In genomic region chr16:95935495-95935961, GRCm38 (mm10) we compare ENCODE assay signal across 13 mouse cellular contexts. TPM values are rescaled to one million over a fixed set of nuclear protein-coding genes. Genes with fewer than 3 reads are reported as not detected.
A peak's percentile ranks its signal among the peaks of the same experiment; 100 is the strongest.
DNase-seq lines count a peak whose midpoint lies in the region; ATAC-seq lines count a peak whose summit lies in the region.
"Had no signal": no experiment of that assay in that cellular context is flagged by ENCODE, and none has a peak within 500 bp of the region (broad histone marks: within the 10 kb centered on the region; RNA-seq: fewer than 3 reads in every experiment).

No protein-coding gene starts in this region.

- H3K27me3 ChIP-seq in liver, embryonic 12.5 days (replicated peaks), result no peaks in the 10 kb centered on the region
- H3K27me3 ChIP-seq in stomach, embryonic 15.5 days (replicated peaks), result no peaks in the 10 kb centered on the region
- H3K27me3 ChIP-seq in forebrain, embryonic 14.5 days (replicated peaks; ENCODE audit: control insufficient read depth, insufficient read depth, low read length), result no peaks in the 10 kb centered on the region
- H3K27me3 ChIP-seq: neural tube, embryonic 12.5 days had no signal

- no peak overlapping the region for H3K27ac ChIP-seq in liver, embryonic 12.5 days
- H3K27ac ChIP-seq in stomach, embryonic 15.5 days, result no peak overlapping the region
- H3K27ac ChIP-seq in forebrain, embryonic 14.5 days (ENCODE audit: low read depth, low read length), result no peak overlapping the region
- H3K27ac ChIP-seq: liver, embryonic 14.5 days; neural tube, embryonic 12.5 days had no signal

- no peaks in the 10 kb centered on the region for H3K4me1 ChIP-seq in liver, embryonic 12.5 days
- no peaks in the 10 kb centered on the region for H3K4me1 ChIP-seq in stomach, embryonic 15.5 days
- H3K4me1 ChIP-seq in forebrain, embryonic 14.5 days (ENCODE audit: control insufficient read depth, insufficient read depth, low read length), result no peaks in the 10 kb centered on the region
- H3K4me1 ChIP-seq: neural tube, embryonic 12.5 days had no signal

- DNase-seq in adrenal gland, adult (ENCODE audit: inconsistent age in 2 of 2, low spot score in 1 of 2), result peak; percentile 17 to 46
- no peak for DNase-seq in adrenal gland, adult 18-20 months (ENCODE audit: low spot score in 2 of 2)
- no peak for DNase-seq in liver
- DNase-seq in kidney, adult 9 months, result peak; percentile 11
- no peak for DNase-seq in frontal cortex, postnatal 36 days (ENCODE audit: low spot score in 2 of 2)
- no peak for DNase-seq in forebrain, embryonic 14.5 days (ENCODE audit: low spot score)
- DNase-seq: cerebellum, postnatal 36 days; retina, postnatal 1 day had no signal

- ATAC-seq in liver, embryonic 12.5 days, result peak; percentile 37; the same call in 1 of the 2 replicates
- 0 out of 2 replicates have a peak, but pooled peaks have one; percentile 42 for ATAC-seq in stomach, embryonic 15.5 days (ENCODE audit: insufficient read depth, low FRiP score, low read depth)
- no peak for ATAC-seq in forebrain, embryonic 14.5 days
- ATAC-seq: inflammation-experienced regulatory T-cells, adult 6 months had no signal

- H3K4me2 ChIP-seq in liver, embryonic 12.5 days, result no peak overlapping the region
- H3K4me2 ChIP-seq in stomach, embryonic 15.5 days, result no peak overlapping the region
- no peak overlapping the region for H3K4me2 ChIP-seq in forebrain, embryonic 14.5 days (ENCODE audit: low read length)
- H3K4me2 ChIP-seq: neural tube, embryonic 12.5 days had no signal

- 27% methylated on average over 6 of the region's 6 CpGs for WGBS in liver, embryonic 12.5 days (ENCODE audit: insufficient replicate concordance)
- 29% methylated on average over 6 of the region's 6 CpGs for WGBS in stomach, embryonic 15.5 days
- 67% methylated on average over 6 of the region's 6 CpGs for WGBS in forebrain, embryonic 14.5 days

- H3K4me3 ChIP-seq in liver, embryonic 12.5 days, result no peak overlapping the region
- no peak overlapping the region for H3K4me3 ChIP-seq in stomach, embryonic 15.5 days (replicated peaks)
- H3K4me3 ChIP-seq in forebrain, embryonic 14.5 days (ENCODE audit: low read depth, low read length), result no peak overlapping the region
- H3K4me3 ChIP-seq: neural tube, embryonic 12.5 days had no signal

- H3K9ac ChIP-seq in liver, embryonic 12.5 days, result no peak overlapping the region
- H3K9ac ChIP-seq in stomach, embryonic 15.5 days, result no peak overlapping the region
- H3K9ac ChIP-seq in forebrain, embryonic 14.5 days (ENCODE audit: low read length), result no peak overlapping the region
- H3K9ac ChIP-seq: liver, embryonic 14.5 days; neural tube, embryonic 12.5 days had no signal

- H3K36me3 ChIP-seq in liver, embryonic 12.5 days, result no peaks in the 10 kb centered on the region
- H3K36me3 ChIP-seq in stomach, embryonic 15.5 days, result no peaks in the 10 kb centered on the region
- H3K36me3 ChIP-seq in forebrain, embryonic 14.5 days (ENCODE audit: control insufficient read depth, insufficient read depth, low read length), result no peaks in the 10 kb centered on the region
- H3K36me3 ChIP-seq: neural tube, embryonic 12.5 days had no signal

- peaks cover 10% of the 10 kb centered on the region; the same call in 1 of the 2 replicates for H3K9me3 ChIP-seq in liver, embryonic 12.5 days (replicated peaks)
- H3K9me3 ChIP-seq in stomach, embryonic 15.5 days, result no peaks in the 10 kb centered on the region
- 0 out of 2 replicates have a peak, but pooled peaks cover 2% of the 10 kb centered on the region for H3K9me3 ChIP-seq in forebrain, embryonic 14.5 days (replicated peaks; ENCODE audit: control insufficient read depth, low read length)

RNA-seq across cellular contexts. Expression of gene Psmg1, which starts 55.2 kb away (rescaled TPM):
- 10 to 100 TPM; 29.1 to 30.4 TPM for total RNA-seq in adrenal gland, adult 18-20 months (2021)
- 81.5 and 81.8 TPM in 2 replicates for polyA plus RNA-seq in liver, embryonic 12.5 days (2016; fragmentation: Nextera tagmentation; extraction: Ambion mirVana)
- polyA plus RNA-seq in stomach, embryonic 15.5 days (2015; fragmentation: Nextera tagmentation; extraction: Ambion mirVana), result 89.1 and 94.8 TPM in 2 replicates
- polyA plus RNA-seq in forebrain, embryonic 14.5 days (2014; fragmentation: Nextera tagmentation; extraction: Ambion mirVana), result 63.0 and 64.2 TPM in 2 replicates

Comparison
In these comparisons a context has a peak if more than half of its experiments do, and no peak if none do; other contexts are left out.
1. DNase-seq: peak in adrenal gland, adult (2 of 2) and kidney, adult 9 months (single experiment); none in adrenal gland, adult 18-20 months (0 of 2), liver (single experiment), frontal cortex, postnatal 36 days (0 of 2) and forebrain, embryonic 14.5 days (single experiment).